Mouse (Mus musculus) CH12.LX (cell line): ENCODE measurements around the gene Bad.

ENCODE experiments used
- CHD1 ChIP-seq: IDR thresholded peaks from 2 replicates; pipeline ENCODE4 v1.6.1; 2012; ENCODE audit warnings: low read depth, low read length, improper control_type of control experiment, inconsistent platforms
- ZNF384 ChIP-seq: IDR thresholded peaks from 2 replicates; pipeline ENCODE4 v1.6.1; 2012; ENCODE audit warnings: low read depth, low read length, improper control_type of control experiment, inconsistent platforms

DNA sequence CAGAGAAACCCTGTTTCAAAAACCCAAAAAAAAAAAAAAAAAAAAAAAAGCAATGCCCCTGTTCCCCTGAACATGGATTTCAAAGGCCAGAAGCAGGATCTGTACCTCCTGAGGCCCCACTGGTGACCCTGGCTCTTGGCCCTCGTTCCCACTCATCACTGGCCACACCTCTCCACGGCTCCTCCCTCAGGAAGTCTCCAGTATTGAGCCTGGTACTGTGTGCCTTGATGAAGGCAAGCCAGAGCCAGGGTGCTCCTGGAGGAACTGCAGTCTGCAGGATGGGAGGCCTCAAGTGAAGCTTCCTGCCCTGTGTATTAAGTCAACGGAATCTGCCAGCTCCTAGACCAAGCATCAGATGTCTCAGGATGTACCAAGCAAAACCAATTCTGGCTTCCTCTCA lies 35.5 kb upstream of the Bad start:
- no peak for TF ChIP-seq ZNF384
- TF ChIP-seq CHD1 = no peak
